Mouse (Mus musculus) liver, adult (tissue): ENCODE data around the gene Tmem238l.

Source experiments
- GATA4 ChIP-seq: IDR thresholded peaks from 2 replicates; pipeline ENCODE4 v1.6.1; 2014; ENCODE audit warnings: mild to moderate bottlenecking, low read length; ENCODE audit not compliant: insufficient replicate concordance

Gene Tmem238l

GRCm38 (mm10) chr11:66961447-66962176 lies 5.2 kb downstream of the Tmem238l start:
- TF ChIP-seq GATA4 = no peak

- TF ChIP-seq GATA4 = no peak
Measured at GRCm38 (mm10) chr11:66963462-66963861, 7.0 kb downstream of the Tmem238l start.

- no peak for TF ChIP-seq GATA4
Measured at GRCm38 (mm10) chr11:66966500-66967116, 10.2 kb downstream of the Tmem238l start.

- TF ChIP-seq GATA4 = no peak
Measured at GRCm38 (mm10) chr11:66968575-66968974, 12.1 kb downstream of the Tmem238l start.

- no peak for TF ChIP-seq GATA4
Measured at GRCm38 (mm10) chr11:66973507-66973906, 17.1 kb downstream of the Tmem238l start.

GRCm38 (mm10) chr11:66975606-66976330 lies 19.3 kb downstream of the Tmem238l start:
- TF ChIP-seq GATA4 = no peak

GRCm38 (mm10) chr11:66981336-66982115 lies 25.1 kb downstream of the Tmem238l start:
- no peak for TF ChIP-seq GATA4

- no peak for TF ChIP-seq GATA4
Measured at GRCm38 (mm10) chr11:66982794-66983193, 26.4 kb downstream of the Tmem238l start.

GRCm38 (mm10) chr11:66983422-66984164 lies 27.2 kb downstream of the Tmem238l start:
- TF ChIP-seq GATA4 = no peak

- no peak for TF ChIP-seq GATA4
Measured at GRCm38 (mm10) chr11:66984165-66985135, 28.0 kb downstream of the Tmem238l start.

- TF ChIP-seq GATA4 = no peak
Measured at GRCm38 (mm10) chr11:66985136-66985702, 28.8 kb downstream of the Tmem238l start.

GRCm38 (mm10) chr11:66992150-66992549 lies 35.7 kb downstream of the Tmem238l start:
- no peak for TF ChIP-seq GATA4

- TF ChIP-seq GATA4 = no peak
Measured at GRCm38 (mm10) chr11:66993674-66994073, 37.2 kb downstream of the Tmem238l start.

GRCm38 (mm10) chr11:66996446-66996845 lies 40.0 kb downstream of the Tmem238l start:
- TF ChIP-seq GATA4 = no peak
